16 mouse cellular contexts compared by ENCODE assay signal in the genomic region with DNA sequence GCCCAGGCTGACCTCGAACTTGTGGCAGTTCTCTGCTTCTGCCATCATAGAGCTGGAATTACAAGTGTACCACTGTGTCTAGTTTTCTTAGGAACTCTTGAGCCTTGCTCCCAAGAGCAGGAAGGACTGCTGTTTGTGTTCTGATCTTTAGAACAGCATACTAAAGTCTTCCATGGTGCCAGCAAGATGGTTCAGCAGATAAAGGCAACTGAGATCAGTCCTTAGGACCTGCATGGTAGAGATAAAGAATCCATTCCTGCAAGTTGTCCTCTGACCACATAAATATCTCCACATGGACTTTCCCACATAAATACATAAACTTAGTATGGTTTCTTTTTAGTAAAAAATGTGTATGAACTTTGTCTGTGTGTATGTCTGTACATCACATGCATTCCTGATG. TPM values are rescaled to one million over a fixed set of nuclear protein-coding genes. Genes with fewer than 3 reads are reported as not detected.
A peak's percentile ranks its signal among the peaks of the same experiment; 100 is the strongest.
DNase-seq lines count a peak whose midpoint lies in the region; ATAC-seq and TF ChIP-seq lines count a peak whose summit lies in the region.
"Had no signal": no experiment of that assay in that cellular context is flagged by ENCODE, and none has a peak within 500 bp of the region (broad histone marks: within the 10 kb centered on the region; RNA-seq: fewer than 3 reads in every experiment).

No protein-coding gene starts in this region.

- H3K4me2 ChIP-seq in lung, postnatal 0 days (replicated peaks; ENCODE audit: low read depth, low read length) = no peak overlapping the region
- H3K4me2 ChIP-seq in liver, postnatal 0 days (ENCODE audit: low read depth, low read length) = peak overlapping the region; percentile 60
- H3K4me2 ChIP-seq: forebrain, embryonic 13.5 days; limb, embryonic 15.5 days had no signal

- H3K27ac ChIP-seq in lung, postnatal 0 days (ENCODE audit: low read length) = no peak overlapping the region
- peak overlapping the region; percentile 91 for H3K27ac ChIP-seq in liver, postnatal 0 days (ENCODE audit: low read depth)
- H3K27ac ChIP-seq: forebrain, embryonic 13.5 days; kidney, postnatal 0 days; limb, embryonic 15.5 days had no signal

- H3K9ac ChIP-seq in lung, postnatal 0 days (replicated peaks; ENCODE audit: low read depth) = no peak overlapping the region
- peak overlapping the region; percentile 52 for H3K9ac ChIP-seq in liver, postnatal 0 days (replicated peaks)
- H3K9ac ChIP-seq: forebrain, embryonic 13.5 days; limb, embryonic 15.5 days had no signal

- 73% methylated on average over 1 of the region's 1 CpGs for WGBS in lung, postnatal 0 days
- 79% methylated on average over 1 of the region's 1 CpGs for WGBS in lung, adult 2 months
- 57% methylated on average over 1 of the region's 1 CpGs for WGBS in liver, postnatal 0 days (ENCODE audit: insufficient replicate concordance)

- TF ChIP-seq CTCF in lung, postnatal 0 days (IDR thresholded peaks at IDR 0.05) = no peak
- no peak for TF ChIP-seq CTCF in lung, adult 2 months (IDR thresholded peaks at IDR 0.05; ENCODE audit: insufficient read depth, low read length)
- TF ChIP-seq CTCF in liver, postnatal 0 days (IDR thresholded peaks at IDR 0.05; ENCODE audit: low read depth) = no peak

- no peaks in the 10 kb centered on the region for H3K4me1 ChIP-seq in lung, postnatal 0 days (ENCODE audit: insufficient read depth, low read depth, low read length)
- H3K4me1 ChIP-seq in lung, adult 2 months (ENCODE audit: control insufficient read depth, insufficient read depth, low read length) = peaks cover 8% of the 10 kb centered on the region
- H3K4me1 ChIP-seq in liver, postnatal 0 days (ENCODE audit: insufficient read depth) = peaks cover 61% of the 10 kb centered on the region
- H3K4me1 ChIP-seq: limb, embryonic 15.5 days had no signal

- no peak for TF ChIP-seq EP300 in lung, postnatal 0 days (IDR thresholded peaks at IDR 0.05)
- peak; percentile 99 for TF ChIP-seq EP300 in liver, postnatal 0 days (IDR thresholded peaks at IDR 0.05; ENCODE audit: low read depth)

- H3K4me3 ChIP-seq in lung, postnatal 0 days (ENCODE audit: low read depth, low read length) = no peak overlapping the region
- no peak overlapping the region for H3K4me3 ChIP-seq in lung, adult 2 months (replicated peaks; ENCODE audit: extremely low read depth, low read depth, low read length)
- peak overlapping the region; percentile 1; the same call in 1 of the 2 replicates for H3K4me3 ChIP-seq in liver, postnatal 0 days (ENCODE audit: low read depth, low read length)
- H3K4me3 ChIP-seq: forebrain, embryonic 13.5 days; limb, embryonic 15.5 days had no signal

- H3K9me3 ChIP-seq in lung, postnatal 0 days (ENCODE audit: low read length) = no peaks in the 10 kb centered on the region
- H3K9me3 ChIP-seq in liver, postnatal 0 days (ENCODE audit: low read length) = no peaks in the 10 kb centered on the region
- H3K9me3 ChIP-seq: forebrain, embryonic 13.5 days; limb, embryonic 15.5 days had no signal

- DNase-seq in lung, postnatal 0 days (ENCODE audit: low spot score) = no peak
- DNase-seq in lung, adult 2 months = no peak
- peak; percentile 15 for DNase-seq in NIH3T3 (ENCODE audit: low read depth)
- no peak for DNase-seq in liver, postnatal 0 days
- no peak for DNase-seq in natural killer cell, adult 2 months (ENCODE audit: low spot score in 2 of 2)
- DNase-seq in cerebellum, postnatal 25 days = no peak
- DNase-seq in embryo, embryonic 10.5 days (ENCODE audit: low spot score) = no peak
- DNase-seq: adrenal gland, postnatal 36 days; lung, postnatal 36 days; midbrain, embryonic 14.5 days; thymus, adult 2 months had no signal

- H3K27me3 ChIP-seq in lung, postnatal 0 days (replicated peaks; ENCODE audit: insufficient read depth, low read length) = no peaks in the 10 kb centered on the region
- H3K27me3 ChIP-seq in liver, postnatal 0 days (ENCODE audit: insufficient read depth, low read length) = no peaks in the 10 kb centered on the region
- H3K27me3 ChIP-seq: forebrain, embryonic 13.5 days; limb, embryonic 15.5 days had no signal

- TF ChIP-seq POLR2A in lung, adult 2 months (IDR thresholded peaks at IDR 0.05; ENCODE audit: borderline replicate concordance, extremely low read depth, low read depth, low read length) = no peak

- ATAC-seq in lung, postnatal 0 days = peak; percentile 14; the same call in 1 of the 2 replicates
- ATAC-seq in erythroid progenitor cell, adult 5-6 weeks (replicated peaks; ENCODE audit: low FRiP score, poor library complexity, severe bottlenecking) = peak; percentile 72
- peak; percentile 79 for ATAC-seq in liver, postnatal 0 days
- ATAC-seq: forebrain, embryonic 13.5 days; inflammation-experienced regulatory T-cells, adult 6 months had no signal

- H3K36me3 ChIP-seq in lung, postnatal 0 days (ENCODE audit: insufficient read depth, low read length) = no peaks in the 10 kb centered on the region
- H3K36me3 ChIP-seq in liver, postnatal 0 days (replicated peaks; ENCODE audit: insufficient read depth, low read length) = peaks cover 8% of the 10 kb centered on the region; the same call in 1 of the 2 replicates
- H3K36me3 ChIP-seq: limb, embryonic 15.5 days had no signal

RNA-seq across cellular contexts. Expression of gene Hectd4, which starts 22.7 kb away (rescaled TPM):
- polyA plus RNA-seq in lung, postnatal 0 days (2015; fragmentation: Nextera tagmentation; extraction: Ambion mirVana) = 2.5 and 2.8 TPM in 2 replicates
- polyA plus RNA-seq in lung, adult 2 months (2012; rRNA removed) = 15.4 and 16.4 TPM in 2 replicates
- total RNA-seq in erythroid progenitor cell, adult 5-6 weeks (2015; ENCODE audit: low replicate concordance) = 214 and 233 TPM in 2 replicates
- total RNA-seq in erythroid progenitor cell, adult 5-6 weeks (2017; ENCODE audit: low replicate concordance) = 286 and 356 TPM in 2 replicates
- 3.3 and 3.6 TPM in 2 replicates for polyA plus RNA-seq in liver, postnatal 0 days (2015; fragmentation: Nextera tagmentation; extraction: Ambion mirVana)

RNA-seq across cellular contexts. Expression of gene Rpl6, which starts 38.4 kb away (rescaled TPM):
- 373 and 397 TPM in 2 replicates for polyA plus RNA-seq in lung, postnatal 0 days (2015; fragmentation: Nextera tagmentation; extraction: Ambion mirVana)
- polyA plus RNA-seq in lung, adult 2 months (2012; rRNA removed) = 171 and 213 TPM in 2 replicates
- 759 and 847 TPM in 2 replicates for total RNA-seq in erythroid progenitor cell, adult 5-6 weeks (2015; ENCODE audit: low replicate concordance)
- 373 and 474 TPM in 2 replicates for total RNA-seq in erythroid progenitor cell, adult 5-6 weeks (2017; ENCODE audit: low replicate concordance)
- 315 and 325 TPM in 2 replicates for polyA plus RNA-seq in liver, postnatal 0 days (2015; fragmentation: Nextera tagmentation; extraction: Ambion mirVana)

RNA-seq across cellular contexts. Expression of gene Ptpn11, which starts 51.5 kb away (rescaled TPM):
- polyA plus RNA-seq in lung, postnatal 0 days (2015; fragmentation: Nextera tagmentation; extraction: Ambion mirVana) = 19.7 and 20.0 TPM in 2 replicates
- polyA plus RNA-seq in lung, adult 2 months (2012; rRNA removed) = 31.2 and 44.4 TPM in 2 replicates
- total RNA-seq in erythroid progenitor cell, adult 5-6 weeks (2015; ENCODE audit: low replicate concordance) = 19.3 and 20.9 TPM in 2 replicates
- total RNA-seq in erythroid progenitor cell, adult 5-6 weeks (2017; ENCODE audit: low replicate concordance) = 36.9 and 44.9 TPM in 2 replicates
- 9.6 and 10.6 TPM in 2 replicates for polyA plus RNA-seq in liver, postnatal 0 days (2015; fragmentation: Nextera tagmentation; extraction: Ambion mirVana)

Comparison
In these comparisons a context has a peak if more than half of its experiments do, and no peak if none do; other contexts are left out.
1. ATAC-seq: peak in every context shown above with its lines; median percentile 79 in liver, postnatal 0 days; 72 in erythroid progenitor cell, adult 5-6 weeks; 14 in lung, postnatal 0 days.